Mouse (Mus musculus) urinary bladder, postnatal 4 days (tissue): ENCODE results near the gene Gng11.

Source experiments
- DNase-seq, 2 experiments: peaks; one replicate each; pipeline ENCODE4 v3.0.0; 2021 to 2022; ENCODE audit warnings: low spot score in 2 of 2

Gng11 gene

GRCm38 (mm10) chr6:4003890-4004306 is at the start of gene Gng11:
Gene Gng11 (plus strand): TSS chr6:4003904.
- DNase-seq, result peak; percentile 65 to 73

GRCm38 (mm10) chr6:3954969-3955368 is 48.7 kb upstream of the Gng11 start:
- no peak for DNase-seq

GRCm38 (mm10) chr6:3967676-3968626 is 35.8 kb upstream of the Gng11 start:
- DNase-seq, result peak; percentile 19 to 60

DNA sequence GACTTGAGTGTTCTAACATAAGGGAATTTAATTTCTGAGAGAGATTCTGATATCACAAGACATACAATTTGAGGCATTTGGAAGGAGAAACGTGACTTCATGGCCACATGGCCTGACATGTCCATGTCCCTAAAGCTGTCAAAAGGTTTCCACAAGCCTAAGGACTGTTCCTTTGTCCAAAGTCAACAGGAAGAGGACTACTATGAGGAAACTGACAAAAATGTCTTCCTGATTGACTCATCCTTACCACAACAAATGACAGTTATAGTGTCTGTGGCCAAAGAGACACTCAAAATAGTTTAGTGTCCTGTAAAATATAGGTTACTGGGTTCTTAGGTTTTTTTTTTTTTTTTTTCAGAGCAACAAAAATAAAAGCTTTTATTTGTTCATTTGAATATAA is 30.0 kb upstream of the Gng11 start:
- DNase-seq, result no peak

GRCm38 (mm10) chr6:3982661-3983284 is 20.9 kb upstream of the Gng11 start:
- DNase-seq, result no peak

- no peak for DNase-seq
Measured at GRCm38 (mm10) chr6:3988750-3989149, 15.0 kb upstream of the Gng11 start, which contains the start of gene Tfpi2. Gene Tfpi2 (minus strand): TSS chr6:3988919.

- DNase-seq, result no peak
Measured at GRCm38 (mm10) chr6:3993492-3993891, 10.2 kb upstream of the Gng11 start, which contains the start of gene Gngt1. Gene Gngt1 (plus strand): TSS chr6:3993792.

DNA sequence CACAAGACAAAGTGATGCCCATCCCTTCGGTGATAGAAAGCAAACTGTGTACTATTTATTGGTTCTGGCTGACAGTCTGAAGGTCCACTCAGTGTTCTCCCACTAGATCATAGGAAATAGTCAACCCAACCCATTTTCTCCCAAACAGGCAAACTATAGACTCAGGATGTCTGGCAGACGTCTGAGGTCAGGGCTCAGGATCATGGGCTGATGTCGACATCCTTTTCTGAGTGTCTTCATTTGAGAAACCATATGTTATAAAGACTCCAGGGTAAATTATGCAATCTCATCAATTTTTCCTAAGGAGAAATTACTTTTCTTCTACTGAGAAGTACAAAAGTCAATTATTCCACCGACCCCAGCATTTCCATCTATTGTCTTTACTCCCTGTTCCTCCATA is 5.6 kb upstream of the Gng11 start:
- DNase-seq, result no peak

DNA sequence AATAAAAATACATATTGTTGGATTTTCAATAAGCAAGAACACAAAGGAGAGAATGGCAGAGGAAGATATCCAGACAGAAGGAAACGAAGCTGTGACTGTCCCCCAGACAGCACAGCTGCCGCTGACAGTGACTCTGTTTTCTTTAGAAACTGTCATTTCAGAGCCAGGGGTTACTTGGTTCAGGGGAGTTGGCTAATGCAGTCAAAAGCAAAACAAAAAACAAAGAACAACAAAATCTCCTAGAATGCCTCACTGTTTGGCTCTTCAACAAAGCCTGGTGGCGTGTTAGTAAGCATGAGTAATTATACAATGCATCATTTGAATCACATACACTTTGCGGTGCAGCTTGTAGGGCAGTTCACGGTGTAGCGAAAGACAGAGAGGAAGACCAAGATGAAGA is 4.4 kb upstream of the Gng11 start:
- no peak for DNase-seq

GRCm38 (mm10) chr6:4000716-4001115 is 3.0 kb upstream of the Gng11 start:
- no peak for DNase-seq

- DNase-seq, result no peak
Measured at GRCm38 (mm10) chr6:4003445-4003844, 259 bp upstream of the Gng11 start.

DNA sequence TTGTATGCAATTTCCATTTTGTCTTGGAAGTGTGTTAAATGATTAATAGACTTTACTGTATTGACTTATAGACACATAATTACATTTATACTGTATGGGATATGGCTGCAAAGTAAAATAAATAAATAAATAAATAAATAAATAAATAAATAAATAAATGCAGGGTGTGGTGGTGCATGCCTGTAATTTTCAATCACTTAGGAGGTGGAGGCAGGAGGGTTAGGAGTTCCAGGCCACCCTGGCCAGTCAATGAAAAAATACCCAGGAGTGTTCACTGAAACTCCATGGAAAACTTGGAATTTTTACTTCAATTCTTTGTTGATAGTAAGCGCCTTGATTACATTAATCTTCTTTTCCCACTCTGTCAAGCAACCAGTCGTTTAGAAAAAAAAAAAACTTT is 1.1 kb downstream of the Gng11 start:
- no peak for DNase-seq

DNA sequence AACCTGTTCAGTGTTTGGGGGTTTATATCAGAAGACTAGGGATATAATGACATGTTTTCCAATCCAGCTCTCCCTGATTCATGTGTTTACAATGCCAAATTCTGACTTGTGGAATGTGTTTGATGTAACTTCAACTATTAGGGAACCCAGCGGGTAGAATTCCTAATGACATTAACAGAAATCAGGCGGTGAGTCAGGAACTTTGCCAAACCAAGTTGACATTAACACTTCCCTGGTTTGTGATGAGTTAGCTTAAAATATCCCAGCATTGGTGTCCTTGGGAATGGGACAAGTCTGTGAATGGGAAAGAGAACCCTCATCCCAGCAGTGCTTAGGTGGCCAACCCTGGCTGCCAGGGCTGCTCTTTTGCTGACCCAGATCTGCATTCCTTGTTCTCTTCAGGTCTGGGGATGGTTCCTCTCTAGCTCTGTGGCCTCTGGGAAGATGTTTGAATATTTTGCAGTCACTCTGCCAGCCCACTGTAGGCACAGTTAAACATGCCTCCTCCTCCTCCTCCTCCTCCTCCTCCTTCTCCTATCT is 4.9 kb downstream of the Gng11 start:
- DNase-seq, result no peak

DNA sequence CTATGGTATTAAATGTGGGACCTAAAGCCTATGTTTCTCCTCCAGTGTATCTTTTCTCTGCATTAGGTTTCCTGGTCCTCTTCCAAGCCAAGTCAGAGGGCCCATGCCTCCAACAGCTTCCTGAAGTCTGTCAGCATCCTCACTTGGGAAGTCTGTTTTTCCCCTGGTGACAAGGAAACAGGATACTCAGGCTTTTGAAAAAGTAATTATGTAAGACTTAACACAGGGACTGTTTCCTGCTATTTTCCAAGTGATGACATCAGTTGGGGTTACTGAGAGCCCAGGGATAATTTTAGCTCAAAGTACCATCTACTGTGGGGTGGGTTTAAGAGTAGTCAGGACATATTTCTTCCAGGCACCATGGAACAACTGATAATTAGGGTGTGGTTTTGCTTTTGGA is 5.8 kb downstream of the Gng11 start:
- no peak for DNase-seq

GRCm38 (mm10) chr6:4022645-4023044 is 18.9 kb downstream of the Gng11 start:
- no peak for DNase-seq

- no peak for DNase-seq
Measured at GRCm38 (mm10) chr6:4026367-4026766, 22.7 kb downstream of the Gng11 start.

DNA sequence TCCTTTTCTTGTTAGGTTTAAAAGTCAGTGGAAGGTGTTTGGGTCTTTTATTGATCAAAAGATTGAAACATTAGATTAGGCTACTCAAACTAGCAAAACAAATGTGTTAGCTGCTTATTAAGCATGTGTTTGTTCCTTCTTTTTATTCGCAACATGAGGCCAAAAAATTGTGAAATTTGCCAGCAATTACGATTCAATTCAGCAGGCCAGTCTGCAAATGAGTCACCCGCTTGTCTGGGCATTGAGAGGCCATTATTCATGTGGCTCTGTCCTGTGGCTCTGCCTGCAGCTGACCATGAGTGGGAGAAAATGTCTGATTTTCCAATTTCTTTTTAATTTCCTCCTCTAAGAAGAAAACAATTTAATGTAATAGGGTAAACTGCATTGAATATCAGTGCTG is 27.3 kb downstream of the Gng11 start:
- no peak for DNase-seq

DNA sequence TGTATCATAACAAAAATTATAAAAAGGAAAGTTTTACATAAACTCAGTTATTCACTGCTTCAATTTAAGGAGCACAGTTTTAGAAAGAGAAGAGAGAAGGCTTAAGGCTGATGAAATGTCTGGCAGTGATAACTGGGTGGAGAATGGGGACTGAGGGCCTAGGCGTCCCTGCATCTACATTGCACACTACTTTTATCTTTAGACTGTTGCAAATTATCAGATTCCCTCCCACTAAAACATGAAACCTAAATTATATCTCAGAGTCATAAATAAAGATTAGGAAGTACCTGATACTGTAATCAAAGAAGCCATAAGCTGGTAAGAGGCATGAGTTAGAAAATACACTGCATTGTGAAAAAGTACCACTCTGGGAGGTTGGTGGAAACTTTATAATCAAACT is 38.1 kb downstream of the Gng11 start:
- no peak for DNase-seq

GRCm38 (mm10) chr6:4047200-4047599 is 43.5 kb downstream of the Gng11 start:
- no peak for DNase-seq

GRCm38 (mm10) chr6:4052843-4053242 is 49.1 kb downstream of the Gng11 start:
- no peak for DNase-seq

DNA sequence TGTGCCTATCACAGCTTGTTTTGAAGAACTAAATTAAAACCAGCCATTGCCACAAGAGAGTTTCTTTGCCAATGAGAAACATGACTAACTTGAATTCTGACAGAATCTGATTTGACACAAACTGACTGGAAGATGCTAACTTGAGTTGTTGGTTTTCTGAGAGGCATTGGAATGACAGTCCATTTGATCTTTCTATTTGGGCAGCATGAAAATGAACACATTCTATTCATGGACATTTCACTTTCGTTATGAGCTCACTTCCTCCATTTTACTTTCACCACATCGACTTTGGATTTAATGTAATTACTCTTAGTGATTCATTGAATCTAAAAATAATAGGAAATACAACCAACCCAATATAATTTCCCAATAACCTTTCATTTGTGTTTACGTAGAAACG is 50.7 kb downstream of the Gng11 start:
- DNase-seq, result no peak
